7 mouse cellular contexts compared by ENCODE assay signal in genomic region chr2:178426229-178426628, GRCm38 (mm10). TPM values are rescaled to one million over a fixed set of nuclear protein-coding genes. Genes with fewer than 3 reads are reported as not detected.
DNase-seq lines count a peak whose midpoint lies in the region; ATAC-seq and TF ChIP-seq lines count a peak whose summit lies in the region.

No protein-coding gene starts in this region.

- H3K9me3 ChIP-seq in hindbrain, postnatal 0 days (ENCODE audit: low read length): no peaks in the 10 kb centered on the region
- H3K9me3 ChIP-seq in hindbrain, embryonic 10.5 days: no peaks in the 10 kb centered on the region
- H3K9me3 ChIP-seq in ES-E14 (ENCODE audit: control insufficient read depth, insufficient read depth, low read depth, low read length): no peaks in the 10 kb centered on the region
- H3K9me3 ChIP-seq in limb, embryonic 13.5 days: no peaks in the 10 kb centered on the region

- peak; percentile 73 for TF ChIP-seq CTCF in hindbrain, postnatal 0 days (IDR thresholded peaks at IDR 0.05; ENCODE audit: low read depth)

- no peak overlapping the region for H3K4me3 ChIP-seq in hindbrain, postnatal 0 days (ENCODE audit: low read length)
- no peak overlapping the region for H3K4me3 ChIP-seq in hindbrain, embryonic 10.5 days
- H3K4me3 ChIP-seq in ES-E14 (ENCODE audit: insufficient read depth in 1 of 2, low read depth in 1 of 2, low read length in 2 of 2, poor library complexity in 1 of 2, severe bottlenecking in 1 of 2): no peak overlapping the region
- no peak overlapping the region for H3K4me3 ChIP-seq in limb, embryonic 13.5 days

- H3K4me2 ChIP-seq in hindbrain, postnatal 0 days (ENCODE audit: low read depth, low read length): no peak overlapping the region
- H3K4me2 ChIP-seq in limb, embryonic 13.5 days (replicated peaks): no peak overlapping the region

- H3K36me3 ChIP-seq in hindbrain, postnatal 0 days (ENCODE audit: insufficient read depth, low read length): peaks cover 3% of the 10 kb centered on the region; the same call in 1 of the 2 replicates
- no peaks in the 10 kb centered on the region for H3K36me3 ChIP-seq in hindbrain, embryonic 10.5 days
- H3K36me3 ChIP-seq in ES-E14 (ENCODE audit: control insufficient read depth, insufficient read depth, low read length, poor library complexity, severe bottlenecking): no peaks in the 10 kb centered on the region
- H3K36me3 ChIP-seq in limb, embryonic 13.5 days: no peaks in the 10 kb centered on the region

- no peak for ATAC-seq in hindbrain, postnatal 0 days
- ATAC-seq in limb, embryonic 13.5 days (ENCODE audit: low FRiP score, low read depth): peak; percentile 55; the same call in 1 of the 2 replicates

- no peaks in the 10 kb centered on the region for H3K4me1 ChIP-seq in hindbrain, postnatal 0 days (ENCODE audit: insufficient read depth, low read length)
- peaks cover 12% of the 10 kb centered on the region for H3K4me1 ChIP-seq in hindbrain, embryonic 10.5 days (replicated peaks)
- no peaks in the 10 kb centered on the region for H3K4me1 ChIP-seq in ES-E14 (ENCODE audit: control insufficient read depth in 2 of 2, insufficient read depth in 2 of 2, low read length in 2 of 2, poor library complexity in 1 of 2)
- peaks cover 22% of the 10 kb centered on the region for H3K4me1 ChIP-seq in limb, embryonic 13.5 days

- DNase-seq in hindbrain, postnatal 0 days (ENCODE audit: low spot score): peak; percentile 84
- no peak for DNase-seq in hindbrain, embryonic 10.5 days (ENCODE audit: low spot score)
- DNase-seq in ES-E14 (ENCODE audit: low read depth, low spot score): no peak
- peak; percentile 45 for DNase-seq in brain, embryonic 18.5 days (ENCODE audit: low read depth, low spot score)
- DNase-seq in adrenal gland, postnatal 10 days: no peak
- DNase-seq in urinary bladder, postnatal 25 days (ENCODE audit: low spot score): no peak

- no peak overlapping the region for H3K27ac ChIP-seq in hindbrain, postnatal 0 days
- no peak overlapping the region for H3K27ac ChIP-seq in hindbrain, embryonic 10.5 days
- no peak overlapping the region for H3K27ac ChIP-seq in ES-E14 (ENCODE audit: insufficient read depth, low read depth, low read length, poor library complexity, severe bottlenecking)
- no peak overlapping the region for H3K27ac ChIP-seq in limb, embryonic 13.5 days

- no peaks in the 10 kb centered on the region for H3K27me3 ChIP-seq in hindbrain, postnatal 0 days (ENCODE audit: insufficient read depth, low read length)
- 0 out of 2 replicates have a peak, but pooled peaks cover under 1% of the 10 kb centered on the region for H3K27me3 ChIP-seq in hindbrain, embryonic 10.5 days (ENCODE audit: insufficient read depth, poor library complexity, severe bottlenecking)
- peaks cover 5% of the 10 kb centered on the region; the same call in 1 of the 2 replicates for H3K27me3 ChIP-seq in limb, embryonic 13.5 days

- 41% methylated on average over 4 of the region's 4 CpGs for WGBS in hindbrain, postnatal 0 days
- 52% methylated on average over 4 of the region's 4 CpGs for whole genome bisulfite sequencing in hindbrain, embryonic 10.5 days
- WGBS in limb, embryonic 13.5 days: 40% methylated on average over 4 of the region's 4 CpGs

- H3K9ac ChIP-seq in hindbrain, postnatal 0 days (replicated peaks; ENCODE audit: low read length): no peak overlapping the region
- H3K9ac ChIP-seq in ES-E14 (ENCODE audit: insufficient read depth, low read depth, low read length, poor library complexity, severe bottlenecking): no peak overlapping the region
- H3K9ac ChIP-seq in limb, embryonic 13.5 days: no peak overlapping the region

- in situ Hi-C loops in ES-E14 (cut with MboI; ENCODE audit: low sequenced_read_pairs in 2 of 2, unreplicated experiment in 2 of 2): no loop called here

TF ChIP-seq in ES-E14, 5 proteins besides CTCF, POLR2A, EP300 and RAD21:
- TF ChIP-seq MAFK (IDR thresholded peaks at IDR 0.05; ENCODE audit: insufficient read depth, low read depth, low read length) (no peak), ZNF384 (IDR thresholded peaks at IDR 0.05; ENCODE audit: low read depth, low read length) (peak; percentile 94), ZC3H11A (IDR thresholded peaks at IDR 0.05; ENCODE audit: borderline replicate concordance, low read depth, low read length) (no peak), HCFC1 (IDR thresholded peaks at IDR 0.05; ENCODE audit: borderline replicate concordance, insufficient read depth, low read length) (no peak), CHD2 (IDR thresholded peaks at IDR 0.05; ENCODE audit: low read depth, low read length) (no peak)

RNA-seq across cellular contexts. Expression of gene Cdh26, which starts 4.1 kb away (rescaled TPM):
- 0.14 and 0.42 TPM in 2 replicates for total RNA-seq in hindbrain, postnatal 0 days (2014; rRNA removed)
- polyA plus RNA-seq in hindbrain, postnatal 0 days (2015; fragmentation: Nextera tagmentation; extraction: Ambion mirVana): 0.37 and 0.38 TPM in 2 replicates
- 0.10 and 0.63 TPM in 2 replicates for polyA plus RNA-seq in hindbrain, embryonic 10.5 days (2016; fragmentation: Nextera tagmentation; extraction: Ambion mirVana)
- 0.22 and 0.26 TPM in 2 replicates for total RNA-seq in ES-E14 (2012; rRNA removed)
- 0.13 and 0.42 TPM in 2 replicates for polyA plus RNA-seq in limb, embryonic 13.5 days (2015; fragmentation: Nextera tagmentation; extraction: Ambion mirVana)
- total RNA-seq in adrenal gland, postnatal 10 days (2021): under 1 TPM in 1 of 2 experiments, not detected in 1; 0.12 TPM

RNA-seq across cellular contexts. Expression of gene Fam217b, which starts 11.9 kb away (rescaled TPM):
- 20.0 and 25.9 TPM in 2 replicates for total RNA-seq in hindbrain, postnatal 0 days (2014; rRNA removed)
- 20.8 and 24.8 TPM in 2 replicates for polyA plus RNA-seq in hindbrain, postnatal 0 days (2015; fragmentation: Nextera tagmentation; extraction: Ambion mirVana)
- 2.0 and 2.3 TPM in 2 replicates for polyA plus RNA-seq in hindbrain, embryonic 10.5 days (2016; fragmentation: Nextera tagmentation; extraction: Ambion mirVana)
- 0.74 and 0.76 TPM in 2 replicates for total RNA-seq in ES-E14 (2012; rRNA removed)
- polyA plus RNA-seq in limb, embryonic 13.5 days (2015; fragmentation: Nextera tagmentation; extraction: Ambion mirVana): 4.9 and 6.0 TPM in 2 replicates
- total RNA-seq in adrenal gland, postnatal 10 days (2021): 1 to 10 TPM; 7.8 to 8.8 TPM

RNA-seq across cellular contexts. Expression of gene Ppp1r3d, which starts 12.0 kb away (rescaled TPM):
- 17.0 and 21.3 TPM in 2 replicates for total RNA-seq in hindbrain, postnatal 0 days (2014; rRNA removed)
- 6.6 and 6.9 TPM in 2 replicates for polyA plus RNA-seq in hindbrain, postnatal 0 days (2015; fragmentation: Nextera tagmentation; extraction: Ambion mirVana)
- 0.92 and 1.3 TPM in 2 replicates for polyA plus RNA-seq in hindbrain, embryonic 10.5 days (2016; fragmentation: Nextera tagmentation; extraction: Ambion mirVana)
- 0.49 and 0.53 TPM in 2 replicates for total RNA-seq in ES-E14 (2012; rRNA removed)
- 3.2 and 3.6 TPM in 2 replicates for polyA plus RNA-seq in limb, embryonic 13.5 days (2015; fragmentation: Nextera tagmentation; extraction: Ambion mirVana)
- 10 to 100 TPM; 12.9 to 14.3 TPM for total RNA-seq in adrenal gland, postnatal 10 days (2021)

RNA-seq across cellular contexts. Expression of gene Sycp2, which starts 18.7 kb away (rescaled TPM):
- total RNA-seq in hindbrain, postnatal 0 days (2014; rRNA removed): 0.07 and 0.31 TPM in 2 replicates
- 0.26 and 0.43 TPM in 2 replicates for polyA plus RNA-seq in hindbrain, postnatal 0 days (2015; fragmentation: Nextera tagmentation; extraction: Ambion mirVana)
- 0.10 and 0.12 TPM in 2 replicates for polyA plus RNA-seq in hindbrain, embryonic 10.5 days (2016; fragmentation: Nextera tagmentation; extraction: Ambion mirVana)
- 0.95 and 1.4 TPM in 2 replicates for total RNA-seq in ES-E14 (2012; rRNA removed)
- 0.09 and 0.20 TPM in 2 replicates for polyA plus RNA-seq in limb, embryonic 13.5 days (2015; fragmentation: Nextera tagmentation; extraction: Ambion mirVana)
- under 1 TPM; 0.39 TPM for total RNA-seq in adrenal gland, postnatal 10 days (2021)

Comparison
In these comparisons a context has a peak if more than half of its experiments do, and no peak if none do; other contexts are left out.
1. DNase-seq: peak in hindbrain, postnatal 0 days (single experiment) and brain, embryonic 18.5 days (single experiment); none in hindbrain, embryonic 10.5 days (single experiment), ES-E14 (single experiment), adrenal gland, postnatal 10 days (single experiment) and urinary bladder, postnatal 25 days (single experiment).